Mouse (Mus musculus): ENCODE results near the gene Yif1b.
"Not testable (repeated sequence)": the region's sequence is repeated elsewhere in the genome, so short reads cannot be mapped to it uniquely, and the experiment has no call there.

Gene Yif1b

DNA sequence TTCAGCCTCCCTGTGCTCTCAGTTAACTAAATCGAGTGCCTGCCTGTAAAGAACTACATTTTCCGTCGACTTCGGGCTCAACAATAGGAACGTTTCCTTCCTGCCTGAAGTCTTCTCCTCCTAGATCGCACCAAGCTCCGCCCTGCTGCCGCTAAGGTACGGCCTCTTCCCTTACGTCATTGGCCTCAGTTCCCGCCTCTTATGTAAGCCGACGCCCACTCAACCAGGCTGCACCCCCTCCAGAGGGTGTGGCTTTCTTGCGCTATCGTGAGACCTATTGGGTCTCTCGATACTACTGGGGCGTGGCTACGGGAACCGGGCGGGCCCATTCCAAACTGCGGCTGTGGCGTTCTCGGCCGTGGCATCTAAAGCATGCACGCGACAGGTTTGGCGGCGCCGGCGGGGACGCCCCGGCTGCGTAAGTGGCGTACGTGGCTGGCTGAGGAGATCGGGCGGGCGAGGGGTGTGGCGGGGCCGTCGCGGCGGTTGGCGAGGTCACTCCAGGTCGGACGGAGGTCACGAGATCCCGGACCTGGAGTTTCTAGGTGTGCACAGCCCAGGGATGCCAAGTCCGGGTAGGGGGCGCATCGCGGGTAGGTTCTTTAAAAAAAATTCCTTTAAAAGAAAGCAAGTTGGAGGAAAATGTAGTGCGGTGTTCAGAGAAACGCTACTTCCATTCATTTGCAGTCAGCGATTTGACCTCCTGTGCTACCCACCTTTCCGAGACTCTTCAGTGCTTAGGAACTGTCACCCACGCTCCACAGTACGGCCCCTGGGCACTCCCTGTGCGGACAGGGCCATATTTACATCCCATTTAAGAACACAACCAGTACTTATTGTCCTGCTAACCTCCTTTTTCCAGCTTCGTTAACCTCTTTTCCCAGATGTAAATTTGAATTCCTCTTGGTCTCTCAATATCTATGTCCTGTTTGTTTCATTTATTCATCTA, at the start of gene Yif1b:
TSS of gene Yif1b (plus strand) at position 311 of the 949 bp plus-strand sequence.
- peak; percentile 97 to 98 for DNase-seq (ENCODE audit: low read depth in 2 of 2, low spot score in 2 of 2)

DNA sequence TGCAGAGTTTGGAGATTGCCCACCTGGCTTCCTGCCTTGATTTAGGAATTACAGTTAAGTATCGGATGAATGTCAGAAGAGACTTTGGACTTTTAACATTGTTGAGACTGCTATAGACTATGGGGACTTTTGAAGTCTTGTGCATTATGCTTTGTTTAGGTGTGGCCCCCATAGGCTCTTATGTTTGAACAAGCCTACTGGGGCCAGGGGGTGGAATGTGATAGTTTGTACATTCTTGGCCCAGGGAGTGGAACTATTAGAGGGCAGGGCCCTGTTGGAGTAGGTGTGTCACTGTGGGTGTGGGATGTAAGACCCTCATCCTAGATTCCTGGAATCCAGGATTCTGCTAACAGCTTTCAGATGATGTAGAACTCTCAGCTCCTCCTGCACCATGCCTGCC, 43.9 kb upstream of the Yif1b start:
- DNase-seq (ENCODE audit: low read depth in 2 of 2, low spot score in 2 of 2), result not testable (repeated sequence)

DNA sequence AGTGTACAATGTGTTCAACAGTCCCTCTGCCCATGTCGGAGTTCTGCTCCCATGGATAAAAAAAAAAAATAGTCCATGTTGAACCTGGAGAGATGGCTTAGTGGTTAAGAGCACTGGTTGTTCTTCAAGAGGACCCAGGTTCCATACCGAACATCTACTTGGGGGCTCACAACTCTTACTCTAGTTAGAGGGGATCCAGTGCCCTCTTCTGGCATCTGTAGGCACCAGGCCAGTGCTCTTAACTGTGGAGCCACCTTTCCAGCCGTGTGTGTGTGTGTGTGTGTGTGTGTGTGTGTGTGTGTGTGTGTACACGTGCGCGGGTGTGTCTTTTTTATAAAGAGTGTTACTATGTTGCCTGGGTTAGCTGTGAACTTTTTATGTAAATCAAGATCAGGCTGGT, 35.6 kb upstream of the Yif1b start:
- no peak for DNase-seq (ENCODE audit: low read depth in 2 of 2, low spot score in 2 of 2)

DNA sequence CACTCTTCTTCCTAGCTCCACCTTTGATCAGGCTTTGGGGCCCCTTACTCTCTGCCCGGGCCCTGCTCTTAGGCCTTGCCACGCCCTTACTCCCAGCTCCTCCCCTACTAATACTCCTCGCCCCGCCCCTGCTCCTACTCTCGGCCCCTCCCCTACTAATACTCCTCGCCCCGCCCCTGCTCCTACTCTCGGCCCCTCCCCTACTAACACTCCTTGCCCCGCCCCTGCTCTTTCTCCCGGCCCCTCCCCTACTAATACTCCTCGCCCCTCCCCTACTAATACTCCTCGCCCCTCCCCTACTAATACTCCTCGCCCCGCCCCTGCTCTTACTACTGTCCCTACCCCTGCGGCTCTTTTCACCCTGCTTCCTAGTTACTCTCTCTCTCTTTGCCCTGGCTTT, 27.1 kb upstream of the Yif1b start:
- not testable (repeated sequence) for DNase-seq (ENCODE audit: low read depth in 2 of 2, low spot score in 2 of 2)

DNA sequence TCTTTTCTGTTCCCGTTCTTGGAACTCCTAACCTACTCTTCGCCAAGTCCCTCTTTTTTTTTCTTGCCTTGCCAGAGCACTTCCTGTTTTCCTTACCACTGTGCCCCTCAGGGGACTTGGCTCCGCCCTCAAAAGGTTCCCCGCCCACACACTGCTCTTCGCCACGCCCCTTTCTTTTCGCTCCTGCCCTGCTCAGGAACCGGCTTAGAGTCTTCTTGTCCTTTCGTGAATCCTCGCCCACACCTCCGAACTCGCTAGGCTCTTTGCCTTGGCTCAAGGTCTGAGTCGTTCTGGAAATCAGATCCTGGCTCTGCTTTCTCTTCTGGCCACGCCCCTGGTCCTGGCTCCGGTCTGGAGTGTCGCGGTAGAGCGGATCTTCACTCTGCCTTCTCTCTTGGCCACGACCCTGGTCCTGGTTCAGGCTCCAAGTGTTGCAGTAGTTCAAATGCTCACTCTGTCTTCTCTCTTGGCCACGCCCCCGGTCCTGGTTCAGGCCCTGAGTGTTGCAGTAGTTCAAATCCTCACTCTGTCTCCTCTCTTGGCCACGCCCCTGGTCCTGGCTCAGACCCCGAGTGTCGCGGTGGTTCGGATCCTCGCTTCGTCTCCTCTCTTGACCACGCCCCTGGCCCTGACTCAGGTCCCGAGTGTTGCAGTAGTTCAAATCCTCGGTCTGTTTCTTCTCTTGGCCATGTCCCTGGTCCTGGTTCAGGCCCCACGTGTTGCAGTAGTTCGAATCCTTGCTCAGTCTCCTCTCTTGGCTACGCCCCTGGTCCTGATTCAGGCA, 26.5 kb upstream of the Yif1b start:
- peak; percentile 67 to 85 for DNase-seq (ENCODE audit: low read depth in 2 of 2, low spot score in 2 of 2)

DNA sequence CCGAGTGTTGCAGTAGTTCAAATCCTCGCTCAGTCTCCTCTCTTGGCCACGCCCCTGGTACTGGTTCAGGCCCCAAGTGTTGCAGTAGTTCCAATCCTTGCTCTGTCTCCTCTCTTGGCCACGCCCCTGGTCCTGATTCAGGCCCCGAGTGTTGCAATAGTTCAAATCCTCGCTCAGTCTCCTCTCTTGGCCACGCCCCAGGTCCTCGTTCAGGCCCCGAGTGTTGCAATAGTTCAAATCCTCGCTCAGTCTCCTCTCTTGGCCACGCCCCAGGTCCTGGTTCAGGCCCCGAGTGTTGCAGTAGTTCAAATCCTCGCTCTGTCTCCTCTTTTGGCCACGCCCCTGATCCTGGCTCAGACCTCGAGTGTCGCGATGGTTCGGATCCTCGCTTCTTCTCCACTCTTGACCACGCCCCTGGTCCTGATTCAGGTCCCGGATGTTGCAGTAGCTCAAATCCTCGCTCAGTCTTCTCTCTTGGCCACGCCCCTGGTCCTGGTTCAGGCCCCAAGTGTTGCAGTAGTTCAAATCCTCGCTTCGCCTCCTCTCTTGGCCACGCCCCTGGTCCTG, 25.8 kb upstream of the Yif1b start:
- DNase-seq (ENCODE audit: low read depth in 2 of 2, low spot score in 2 of 2), result no peak

DNA sequence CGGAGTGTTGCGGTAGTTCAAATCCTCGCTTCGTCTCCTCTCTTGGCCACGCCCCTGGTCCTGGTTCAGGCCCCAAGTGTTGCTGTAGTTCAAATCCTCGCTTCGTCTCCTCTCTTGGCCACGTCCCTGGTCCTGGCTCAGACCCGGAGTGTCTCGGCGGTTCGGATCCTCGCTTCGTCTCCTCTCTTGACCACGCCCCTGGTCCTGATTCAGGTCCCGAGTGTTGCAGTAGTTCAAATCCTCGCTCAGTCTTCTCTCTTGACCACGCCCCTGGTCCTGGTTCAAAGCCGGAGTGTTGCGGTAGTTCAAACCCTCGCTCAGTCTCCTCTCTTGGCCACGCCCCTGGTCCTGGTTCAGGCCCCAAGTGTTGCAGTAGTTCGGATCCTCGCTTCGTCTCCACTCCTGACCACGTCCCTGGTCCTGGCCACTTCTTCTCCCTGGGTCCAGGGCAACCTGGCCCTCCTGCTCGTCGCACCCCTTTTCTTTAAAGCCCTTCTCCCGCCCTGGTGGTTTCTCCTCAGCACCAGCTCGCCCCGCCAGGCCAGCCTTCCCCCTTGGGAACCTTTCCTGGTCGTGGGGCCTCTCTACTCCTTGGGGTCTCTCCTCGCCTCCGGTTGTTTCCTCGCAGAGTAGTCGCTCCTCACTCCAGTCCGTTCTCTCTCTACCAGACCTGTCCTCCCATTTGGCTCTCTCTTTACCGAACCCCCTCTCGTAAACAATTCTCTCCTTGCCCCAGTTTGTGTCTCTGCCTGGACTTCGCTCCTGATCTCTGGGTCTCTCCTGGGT, 25.2 kb upstream of the Yif1b start:
- not testable (repeated sequence) for DNase-seq (ENCODE audit: low read depth in 2 of 2, low spot score in 2 of 2)

DNA sequence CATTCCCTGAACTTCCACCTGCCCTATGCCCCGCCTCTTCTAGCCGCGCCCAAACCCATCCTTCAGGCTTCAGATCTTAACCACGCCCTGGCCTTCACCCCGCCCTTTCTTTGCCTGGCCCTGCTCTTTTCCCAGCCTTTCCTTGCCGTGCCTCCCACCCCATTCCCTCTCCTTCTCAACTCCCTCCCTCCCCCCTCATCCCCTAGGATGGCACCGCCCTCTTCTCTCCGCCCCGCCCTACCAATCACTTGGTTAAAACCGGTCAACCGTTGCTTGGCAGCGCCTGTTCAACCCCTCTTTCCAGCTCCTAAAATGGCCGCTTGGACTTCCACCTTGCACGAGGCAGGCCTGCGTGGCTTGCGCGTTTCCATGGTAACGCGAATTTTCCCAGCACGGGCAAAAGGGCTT, 24.4 kb upstream of the Yif1b start, which contains the start of gene Catsperg1:
TSS of gene Catsperg1 (minus strand) at position 361 of the 408 bp plus-strand sequence.
- DNase-seq (ENCODE audit: low read depth in 2 of 2, low spot score in 2 of 2), result no peak

DNA sequence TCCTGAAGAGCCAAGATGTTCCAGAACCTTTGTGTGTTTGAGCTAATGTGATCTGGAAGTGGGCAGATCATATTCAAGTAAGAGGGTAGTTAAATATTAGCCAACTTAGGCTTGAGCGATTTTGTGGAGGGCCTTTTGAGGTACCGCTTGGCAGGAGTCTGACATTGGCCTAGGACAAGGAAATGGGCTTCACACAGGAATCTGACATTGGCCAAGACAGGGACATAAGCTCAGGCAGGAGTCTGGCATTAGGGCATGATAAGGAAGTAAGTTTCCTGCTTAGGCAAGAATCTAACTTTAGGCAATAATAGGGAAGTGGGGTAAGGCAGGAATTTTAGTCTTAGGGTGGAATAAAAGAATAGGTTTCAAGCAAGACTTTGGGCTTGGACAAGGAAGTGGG, 23.9 kb upstream of the Yif1b start:
- DNase-seq (ENCODE audit: low read depth in 2 of 2, low spot score in 2 of 2), result no peak

DNA sequence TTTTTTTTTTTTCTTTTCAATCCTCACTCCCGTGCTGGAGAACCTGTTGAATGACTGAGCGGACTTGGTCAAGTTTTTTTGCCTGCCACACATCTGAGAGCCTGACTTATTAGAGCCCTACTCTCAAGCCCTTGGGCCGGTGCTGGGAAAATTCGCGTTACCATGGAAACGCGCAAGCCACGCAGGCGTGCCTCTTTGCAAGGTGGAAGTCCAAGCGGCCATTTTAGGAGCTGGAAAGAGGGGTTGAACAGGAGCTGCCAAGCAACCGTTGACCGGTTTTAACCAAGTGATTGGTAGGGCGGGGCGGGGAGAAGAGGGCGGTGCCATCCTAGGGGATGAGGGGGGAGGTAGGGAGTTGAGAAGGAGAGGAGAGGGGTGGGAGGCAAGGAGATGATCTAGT, 23.3 kb upstream of the Yif1b start:
- no peak for DNase-seq (ENCODE audit: low read depth in 2 of 2, low spot score in 2 of 2)

DNA sequence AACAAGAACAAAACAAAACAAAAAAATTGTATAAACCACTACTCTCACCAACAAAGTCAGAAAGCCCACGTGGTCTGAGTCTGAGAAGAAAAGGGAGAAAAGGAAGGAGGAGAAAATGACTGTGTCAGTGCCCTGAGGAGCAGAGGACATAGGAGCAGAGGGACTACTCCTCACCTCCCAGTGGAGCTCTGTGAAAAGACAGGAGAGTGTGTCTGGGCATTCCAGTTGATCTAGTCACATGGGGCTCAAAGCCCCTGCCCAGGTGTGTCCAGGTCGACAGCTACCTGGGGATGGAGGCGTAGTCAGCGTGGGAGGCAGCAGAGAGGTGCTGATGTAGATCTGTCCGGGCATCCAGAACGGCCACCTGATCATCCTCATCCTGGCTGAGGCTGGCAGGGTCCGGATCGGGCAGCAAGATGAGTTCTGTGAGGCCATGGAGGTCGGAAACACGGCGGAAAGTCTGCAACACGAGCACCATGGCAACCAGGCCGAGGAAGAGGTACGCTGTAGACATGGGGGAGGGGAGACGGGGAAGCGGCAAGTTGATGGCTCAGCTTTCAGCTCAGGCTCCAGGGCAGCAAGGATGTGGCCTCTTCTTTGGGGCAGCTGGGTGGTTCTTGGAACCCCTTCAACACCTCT, 13.3 kb upstream of the Yif1b start:
- no peak for DNase-seq (ENCODE audit: low read depth in 2 of 2, low spot score in 2 of 2)

DNA sequence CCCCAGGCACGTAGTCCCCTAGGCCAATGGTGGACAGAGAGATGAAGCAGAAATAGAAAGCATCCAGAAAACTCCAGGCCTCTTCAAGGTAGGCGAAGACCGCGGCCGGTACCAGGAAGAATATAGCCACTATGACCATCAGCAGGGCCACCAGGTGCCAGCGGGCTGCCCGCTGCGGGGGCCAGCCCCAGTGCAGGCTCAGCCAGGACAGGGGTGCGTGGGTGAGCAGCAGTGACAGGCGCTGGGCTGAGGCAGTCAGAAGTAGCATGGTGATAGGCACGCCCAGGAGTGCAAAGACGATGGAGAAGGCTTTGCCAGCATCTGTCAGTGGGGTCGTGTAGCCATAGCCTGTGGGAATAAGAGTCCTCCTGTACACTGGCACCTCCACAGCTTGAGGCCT, 12.6 kb upstream of the Yif1b start:
- no peak for DNase-seq (ENCODE audit: low read depth in 2 of 2, low spot score in 2 of 2)

DNA sequence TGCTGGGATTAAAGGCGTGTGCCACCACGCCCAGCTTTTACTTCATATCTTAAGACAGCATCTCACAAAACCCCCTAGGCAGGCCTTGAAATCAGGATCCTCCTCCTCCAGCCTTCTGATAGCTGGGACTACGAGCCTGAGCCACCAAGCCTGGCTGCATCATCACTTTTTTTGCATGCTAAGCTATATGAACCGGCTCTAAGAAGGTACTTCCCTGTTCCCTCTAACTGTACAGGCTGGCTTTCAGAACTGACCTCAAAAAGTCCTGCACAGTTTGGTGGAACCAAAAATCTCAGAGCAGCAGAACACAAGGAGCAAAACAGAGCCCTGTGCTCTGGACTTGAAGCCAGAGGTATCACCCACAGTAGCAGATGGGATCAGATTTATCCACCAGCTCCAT, 9.9 kb upstream of the Yif1b start:
- DNase-seq (ENCODE audit: low read depth in 2 of 2, low spot score in 2 of 2), result no peak

DNA sequence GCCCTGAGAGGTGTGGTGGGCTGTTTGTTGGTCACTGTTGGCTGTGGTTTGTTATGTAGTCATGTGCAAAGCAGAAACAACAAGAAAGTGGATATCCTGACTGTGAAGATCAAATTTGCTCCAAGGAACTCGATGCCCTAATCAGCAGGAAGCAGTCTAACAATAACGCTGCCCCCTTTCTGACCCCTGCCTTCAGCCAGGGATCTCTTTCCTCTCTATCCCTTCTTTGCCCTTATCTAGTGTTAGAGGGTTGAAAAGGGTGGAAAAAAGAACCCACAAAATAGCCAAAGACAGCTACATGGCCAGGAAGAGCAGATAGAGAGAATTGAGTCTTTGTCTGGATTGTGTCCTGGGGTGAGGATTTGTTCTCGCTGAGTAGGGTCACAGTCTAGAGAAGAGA, 7.6 kb upstream of the Yif1b start:
- DNase-seq (ENCODE audit: low read depth in 2 of 2, low spot score in 2 of 2), result no peak

DNA sequence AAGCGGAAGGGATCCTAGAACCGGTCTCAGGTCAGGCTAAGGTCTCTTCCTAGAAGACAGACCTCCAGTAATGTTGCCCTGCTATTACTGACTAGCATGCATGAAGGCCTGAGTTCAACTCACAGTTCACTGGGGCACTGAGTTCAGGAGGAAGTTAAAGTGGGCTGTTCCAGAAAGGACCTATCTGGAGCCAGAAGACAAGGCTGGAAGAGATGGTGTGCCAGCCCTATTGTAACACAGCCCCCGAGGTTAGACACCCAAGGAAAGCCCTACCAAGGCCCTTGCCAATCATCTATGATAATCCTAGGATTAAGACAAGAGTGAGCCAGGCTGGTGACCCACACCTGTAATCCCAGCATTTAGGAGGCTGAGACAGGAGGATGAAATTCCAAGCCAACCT, 6.6 kb upstream of the Yif1b start:
- DNase-seq (ENCODE audit: low read depth in 2 of 2, low spot score in 2 of 2), result no peak

DNA sequence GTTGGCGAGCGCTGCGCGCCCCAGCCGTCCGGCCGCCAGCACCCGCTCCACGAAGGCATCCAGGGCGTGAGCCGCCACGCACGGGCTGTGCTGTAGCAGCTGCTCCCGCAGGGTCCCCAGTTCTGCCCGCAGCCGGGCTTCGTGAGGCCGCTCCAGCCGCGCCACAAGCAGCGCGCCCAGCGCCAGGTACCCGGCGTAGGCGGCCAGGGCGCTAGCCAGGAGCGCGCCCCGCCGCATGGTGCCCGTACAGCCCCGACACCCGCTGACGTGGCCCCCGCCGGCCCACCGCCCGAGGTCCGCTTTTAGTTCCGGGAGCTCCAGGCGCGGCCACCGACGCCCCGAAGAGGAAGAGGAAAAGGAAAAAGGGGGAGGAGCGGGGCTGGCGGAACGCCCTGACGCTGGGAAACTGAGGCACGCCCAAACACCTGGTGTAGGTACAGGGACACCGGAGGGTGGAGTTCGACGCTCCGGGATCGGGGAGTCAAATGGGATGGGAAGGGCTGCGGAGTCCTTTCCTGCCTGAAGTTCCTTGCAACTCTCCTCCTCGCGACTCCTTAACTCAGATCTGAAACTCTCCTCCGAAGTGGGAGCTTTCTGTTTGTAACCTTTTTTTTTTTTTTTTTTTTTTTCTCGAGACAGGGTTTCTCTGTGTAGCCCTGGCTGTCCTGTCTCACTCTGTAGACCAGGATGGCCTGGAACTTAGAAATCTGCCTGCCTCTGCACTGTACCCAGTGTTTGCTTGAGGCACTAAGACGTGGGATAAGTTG, 5.7 kb upstream of the Yif1b start, which contains the start of gene Kcnk6:
TSS of gene Kcnk6 (minus strand) at position 269 of the 767 bp plus-strand sequence.
- DNase-seq (ENCODE audit: low read depth in 2 of 2, low spot score in 2 of 2), result no peak

DNA sequence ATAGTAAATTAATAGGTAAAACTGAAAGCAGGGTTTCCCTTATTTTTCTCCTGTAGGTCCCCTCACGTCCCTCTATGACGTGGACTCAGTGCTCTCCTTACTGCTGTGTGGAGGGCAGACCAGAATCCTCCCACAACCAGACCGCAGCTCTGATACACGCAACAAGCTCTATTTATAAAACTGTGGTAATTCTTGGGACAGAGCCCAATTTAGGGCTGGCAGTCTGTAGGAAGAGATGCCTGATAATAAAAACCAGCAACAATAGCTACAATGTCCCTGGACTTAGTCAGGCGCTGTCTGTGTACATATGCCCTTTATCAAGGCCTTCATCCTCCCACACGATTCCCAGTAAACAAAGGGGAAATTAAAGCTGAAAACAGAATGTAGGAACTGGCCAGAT, 4.4 kb upstream of the Yif1b start:
- DNase-seq (ENCODE audit: low read depth in 2 of 2, low spot score in 2 of 2), result no peak

DNA sequence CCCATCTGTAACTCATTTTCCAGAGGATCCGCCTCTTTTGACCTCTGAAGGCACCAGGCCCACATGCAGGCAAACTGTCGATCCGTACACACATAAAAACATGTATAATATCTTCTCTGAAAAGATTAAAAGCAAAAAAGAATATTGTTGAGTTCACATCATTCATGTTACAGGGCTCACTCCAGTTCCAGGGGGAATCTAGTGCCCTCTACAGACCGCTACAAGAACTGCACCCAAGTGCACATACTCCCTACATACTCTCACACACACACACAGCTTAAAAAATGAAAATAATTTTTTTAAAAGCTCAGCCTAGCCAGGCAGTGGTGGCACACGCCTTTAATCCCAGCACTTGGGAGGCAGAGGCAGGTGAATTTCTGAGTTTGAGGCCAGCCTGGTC, 3.5 kb upstream of the Yif1b start:
- no peak for DNase-seq (ENCODE audit: low read depth in 2 of 2, low spot score in 2 of 2)

DNA sequence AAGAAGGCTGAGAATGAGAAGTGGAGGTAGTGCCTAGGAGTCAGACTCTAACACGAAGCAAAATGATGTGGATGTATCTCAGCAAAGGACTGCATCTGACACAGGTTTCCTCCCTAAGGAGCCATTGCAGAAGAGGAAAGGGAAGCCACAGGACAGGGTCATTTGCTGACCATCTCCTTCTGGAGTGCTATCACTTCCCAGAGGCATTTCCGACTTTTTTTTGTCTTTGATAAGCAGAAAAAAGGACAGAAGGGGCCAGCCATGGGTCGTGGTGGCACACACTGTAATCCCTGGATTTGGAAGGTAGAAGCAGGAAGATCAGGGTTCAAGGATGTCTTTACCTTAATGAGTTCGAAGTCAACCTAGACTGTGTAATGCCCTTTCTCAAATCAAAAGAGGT, 1.5 kb upstream of the Yif1b start:
- no peak for DNase-seq (ENCODE audit: low read depth in 2 of 2, low spot score in 2 of 2)

DNA sequence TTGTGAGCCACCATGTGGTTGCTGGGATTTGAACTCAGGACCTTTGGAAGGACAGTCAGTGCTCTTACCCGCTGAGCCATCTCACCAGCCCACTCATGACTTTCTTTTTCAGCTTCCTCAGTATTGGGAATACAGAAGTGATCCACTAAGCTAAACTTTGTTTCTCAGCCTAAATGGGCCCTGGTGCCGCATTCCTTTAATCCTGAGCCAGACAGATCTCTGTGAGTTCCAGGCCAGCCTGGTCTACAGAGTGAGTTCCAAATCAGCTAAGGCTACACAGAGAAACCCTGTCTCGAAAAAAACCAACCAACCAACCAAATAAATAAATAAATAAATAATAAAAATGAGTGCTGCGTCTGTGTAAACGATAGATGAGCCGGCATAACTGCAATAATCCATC, 533 bp upstream of the Yif1b start:
- not testable (repeated sequence) for DNase-seq (ENCODE audit: low read depth in 2 of 2, low spot score in 2 of 2)

Data from CD8-positive naive resting alpha-beta T cell, adult 2 months (primary cell).